Mouse (Mus musculus): ENCODE data around the gene Ldhal6b. TPM values are rescaled to one million over a fixed set of nuclear protein-coding genes. Genes with fewer than 3 reads are reported as not detected.
A peak's percentile ranks its signal among the peaks of the same experiment; 100 is the strongest.
"Not testable (repeated sequence)": the region's sequence is repeated elsewhere in the genome, so short reads cannot be mapped to it uniquely, and the experiment has no call there.

Gene Ldhal6b
- polyA plus RNA-seq (2012; rRNA removed): 0.32 TPM in 1 of 2 replicates, not detected in the other

DNA sequence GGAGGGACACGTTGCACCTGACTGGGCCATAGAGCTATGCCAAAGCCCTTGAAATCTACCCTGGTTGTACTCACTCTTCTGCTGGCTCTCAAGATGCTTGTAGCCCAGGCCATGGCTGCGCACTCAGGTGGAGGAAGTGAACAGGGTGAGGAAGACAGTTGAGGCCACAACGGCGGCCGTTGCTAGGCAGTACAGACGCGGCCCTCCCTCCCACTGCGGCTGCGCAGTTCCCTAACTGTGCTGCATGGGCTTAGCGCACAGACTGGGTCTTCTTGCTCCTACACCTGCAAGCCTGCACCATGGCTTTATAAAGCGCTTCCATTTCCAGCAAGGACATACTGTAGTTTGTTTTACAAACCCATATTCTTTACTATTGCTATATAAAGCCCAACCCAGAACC is at the start of gene Ldhal6b:
TSS of gene Ldhal6b (minus strand) at position 223 of the 400 bp plus-strand sequence.
- DNase-seq (ENCODE audit: low read depth, low spot score): no peak
- 94% methylated on average over 11 of the region's 11 CpGs for WGBS

DNA sequence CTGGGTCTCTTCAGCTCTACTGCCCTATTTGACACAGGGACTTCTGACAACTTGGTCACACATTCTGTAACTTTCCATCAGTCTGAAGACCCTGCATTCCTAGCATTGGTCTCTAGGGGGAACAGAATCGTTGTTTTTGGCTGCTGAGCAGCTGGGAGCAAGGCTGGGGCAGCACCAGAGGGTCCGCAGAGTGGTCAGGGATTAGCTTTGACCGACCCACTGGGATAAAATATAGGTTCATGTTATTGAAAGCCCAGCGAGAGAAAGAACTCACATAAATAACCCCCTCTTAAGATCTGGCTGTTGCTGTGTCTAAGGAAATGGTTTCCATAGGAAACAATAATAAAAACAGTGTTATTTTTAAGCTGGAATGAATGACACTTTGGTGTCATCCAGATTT is 48.6 kb upstream of the Ldhal6b start:
- no peak for DNase-seq (ENCODE audit: low read depth, low spot score)
- 44% methylated on average over 4 of the region's 4 CpGs for WGBS

DNA sequence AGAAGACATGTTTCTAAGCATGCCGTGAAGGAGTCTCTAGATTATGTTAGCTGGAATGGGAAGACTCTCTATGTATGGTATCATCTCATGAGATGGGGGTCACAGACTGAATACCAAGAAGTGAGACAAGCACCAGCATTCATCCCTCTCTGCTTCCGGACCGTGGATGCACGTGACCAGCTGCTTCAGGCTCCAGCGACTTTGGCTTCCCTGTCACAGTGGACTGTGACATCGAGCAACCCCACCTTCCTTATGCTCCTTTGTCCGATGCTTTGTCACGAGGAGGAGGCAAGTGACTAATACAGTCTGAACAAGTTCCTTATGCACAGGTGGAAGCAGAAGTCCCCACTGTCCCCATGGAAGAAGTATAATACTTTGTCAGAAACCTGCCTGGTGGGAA is 48.2 kb upstream of the Ldhal6b start:
- WGBS: 68% methylated on average over 8 of the region's 8 CpGs
- no peak for DNase-seq (ENCODE audit: low read depth, low spot score)

DNA sequence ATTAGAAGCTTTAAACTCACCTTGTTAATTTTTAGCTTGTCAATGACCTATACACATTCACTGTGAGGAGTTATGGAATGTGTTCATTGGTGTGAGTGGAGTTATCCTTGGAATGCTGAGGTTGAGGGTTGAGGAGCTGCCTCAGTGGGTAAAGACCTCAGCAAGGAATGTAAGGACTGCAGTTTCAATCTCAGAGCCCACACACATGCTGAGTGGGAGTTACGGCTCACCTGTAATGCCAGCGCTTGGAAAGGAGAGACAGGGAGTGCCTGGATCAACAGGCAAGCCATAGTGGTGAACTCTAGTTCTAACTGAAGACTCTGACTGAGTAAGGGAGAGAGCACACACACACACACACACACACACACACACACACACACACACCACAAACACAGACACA is 45.3 kb upstream of the Ldhal6b start:
- no peak for DNase-seq (ENCODE audit: low read depth, low spot score)
- 86% methylated on average over 2 of the region's 2 CpGs for WGBS

- no peak for DNase-seq (ENCODE audit: low read depth, low spot score)
- 87% methylated on average over 4 of the region's 4 CpGs for WGBS
Measured at GRCm38 (mm10) chr17:5453657-5454056, 35.1 kb upstream of the Ldhal6b start.

DNA sequence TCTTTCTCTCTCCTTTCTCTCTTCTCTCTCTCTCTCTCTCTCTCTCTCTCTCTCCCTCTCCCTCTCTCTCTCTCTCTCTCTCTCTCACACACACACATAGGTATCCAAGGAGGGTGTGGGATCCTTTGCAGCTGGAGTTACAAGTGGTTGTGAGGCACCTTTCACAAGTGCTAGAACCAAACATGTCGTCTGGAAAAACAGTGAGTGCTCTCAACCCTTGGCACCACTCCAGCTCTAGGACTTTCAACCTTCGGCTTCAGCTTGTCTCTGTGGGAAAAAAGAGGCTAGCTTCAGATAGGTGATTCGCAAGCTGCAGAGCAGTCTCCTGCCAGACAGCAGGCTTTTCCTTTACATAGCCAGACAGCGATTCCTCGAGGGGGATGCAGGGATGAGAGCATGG is 25.2 kb upstream of the Ldhal6b start:
- WGBS: 36% methylated on average over 5 of the region's 5 CpGs
- no peak for DNase-seq (ENCODE audit: low read depth, low spot score)

- DNase-seq (ENCODE audit: low read depth, low spot score): no peak
- WGBS: 47% methylated on average over 3 of the region's 3 CpGs
Measured at GRCm38 (mm10) chr17:5443260-5443659, 24.7 kb upstream of the Ldhal6b start.

DNA sequence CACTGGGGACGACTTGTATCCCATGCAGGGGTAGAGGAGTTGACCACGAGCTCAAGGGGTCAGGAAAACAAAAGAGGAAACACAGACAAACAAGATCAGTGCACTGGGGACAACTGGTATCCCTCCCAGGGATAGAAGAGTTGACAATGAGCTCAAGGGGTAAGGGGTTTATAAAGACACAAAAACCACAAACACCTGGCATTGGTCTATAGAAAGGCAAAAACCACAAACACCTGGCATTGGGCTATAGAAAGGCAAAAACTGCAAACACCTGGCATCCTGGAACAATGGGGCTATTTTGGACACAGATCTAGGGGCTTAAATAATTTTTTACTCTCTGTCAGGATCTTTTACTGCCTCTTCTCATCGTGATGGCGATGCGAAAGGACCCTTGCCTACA is 23.8 kb upstream of the Ldhal6b start:
- 80% methylated on average over 5 of the region's 5 CpGs for WGBS

GRCm38 (mm10) chr17:5440159-5440971 is 21.8 kb upstream of the Ldhal6b start, which contains the start of gene Tmem242:
Gene Tmem242 (minus strand): TSS chr17:5440259.
- WGBS: under 1% methylated on average over 27 of the region's 27 CpGs
- peak; percentile 86 for DNase-seq (ENCODE audit: low read depth, low spot score)

More for the DNA sequence above, 23.8 kb upstream of the Ldhal6b start:
- DNase-seq (ENCODE audit: low read depth, low spot score): not testable (repeated sequence)

GRCm38 (mm10) chr17:5439831-5440158 is 21.2 kb upstream of the Ldhal6b start:
- 0% methylated on average over 8 of the region's 8 CpGs for WGBS
- no peak for DNase-seq (ENCODE audit: low read depth, low spot score)

DNA sequence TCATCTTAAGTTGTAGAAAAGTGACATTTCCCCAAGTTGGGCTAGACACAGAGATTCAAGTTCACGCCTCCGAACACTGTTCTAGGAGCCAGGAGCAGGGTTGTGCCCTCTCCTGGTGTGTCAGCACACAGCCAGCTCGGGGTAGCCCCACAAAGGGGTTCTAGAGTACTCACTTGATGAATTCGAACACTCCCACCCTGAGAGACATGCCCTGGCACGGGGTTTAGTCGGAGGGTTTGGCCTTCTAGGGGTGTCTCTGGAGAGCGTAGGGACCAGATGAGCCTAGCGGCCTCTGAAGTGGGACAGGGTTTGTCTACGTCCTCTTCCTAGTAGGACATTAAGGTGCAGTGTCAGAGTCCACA is 11.2 kb upstream of the Ldhal6b start:
- DNase-seq (ENCODE audit: low read depth, low spot score): no peak
- WGBS: 77% methylated on average over 9 of the region's 9 CpGs

DNA sequence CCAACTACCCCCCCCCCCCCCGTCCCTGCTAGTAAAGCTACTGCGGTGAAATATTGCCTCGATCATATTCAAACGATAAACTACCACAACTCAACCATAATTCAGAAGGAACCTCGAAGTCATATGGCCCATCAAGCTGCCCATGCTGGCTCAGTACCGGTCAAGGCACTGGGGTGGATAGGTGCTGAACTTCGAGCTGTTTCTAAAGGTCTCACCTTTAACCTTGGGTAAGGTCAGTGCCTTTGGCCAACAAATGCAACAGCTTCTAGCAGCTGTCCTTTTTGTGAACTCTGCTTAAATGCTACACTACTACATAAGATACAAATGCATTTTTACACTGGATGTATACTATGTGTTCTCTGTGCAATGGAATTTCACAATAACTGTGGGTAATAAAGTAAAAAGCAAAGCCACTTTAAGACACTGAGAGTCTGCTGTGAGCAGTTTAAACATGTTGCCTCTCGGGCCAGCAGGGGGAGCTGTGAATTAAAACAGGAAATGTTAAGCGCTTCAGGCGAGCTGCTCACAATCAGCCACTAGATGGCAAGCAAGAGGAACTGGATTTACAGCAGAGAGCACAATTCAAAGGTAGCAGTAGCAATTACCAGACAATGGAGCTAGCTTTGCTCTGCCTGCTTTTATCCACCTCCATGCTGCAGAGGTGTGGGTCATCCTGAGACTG is 10.7 kb upstream of the Ldhal6b start:
- 56% methylated on average over 10 of the region's 10 CpGs for WGBS
- DNase-seq (ENCODE audit: low read depth, low spot score): peak; percentile 90

DNA sequence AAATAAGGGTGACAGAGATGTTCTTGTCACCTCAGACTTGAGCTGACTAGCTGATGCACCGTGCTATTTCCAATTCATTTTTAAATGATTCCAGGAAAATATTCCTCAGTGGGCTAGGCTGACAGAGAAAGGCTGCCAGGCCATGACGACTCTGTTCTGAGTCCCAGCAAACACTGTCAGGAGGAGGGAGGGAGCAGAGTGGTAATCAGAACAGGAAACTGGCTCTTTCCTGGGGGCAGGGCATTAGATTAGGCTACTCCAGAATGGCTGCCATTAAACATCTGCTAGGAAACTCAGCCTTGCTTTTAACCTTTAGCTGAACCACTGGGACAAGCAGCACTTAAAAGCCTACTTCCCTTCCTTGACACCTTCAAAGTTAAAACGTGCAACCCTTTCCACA is 6.6 kb upstream of the Ldhal6b start:
- no peak for DNase-seq (ENCODE audit: low read depth, low spot score)
- 50% methylated on average over 3 of the region's 3 CpGs for WGBS

GRCm38 (mm10) chr17:5424156-5424555 is 5.6 kb upstream of the Ldhal6b start:
- DNase-seq (ENCODE audit: low read depth, low spot score): no peak
- 76% methylated on average over 8 of the region's 8 CpGs for WGBS

GRCm38 (mm10) chr17:5421835-5422234 is 3.3 kb upstream of the Ldhal6b start:
- 74% methylated on average over 4 of the region's 4 CpGs for WGBS

GRCm38 (mm10) chr17:5419771-5420518 is 1.4 kb upstream of the Ldhal6b start:
- no peak for DNase-seq (ENCODE audit: low read depth, low spot score)
- 67% methylated on average over 6 of the region's 6 CpGs for WGBS

More at GRCm38 (mm10) chr17:5421835-5422234, 3.3 kb upstream of the Ldhal6b start:
- no peak for DNase-seq (ENCODE audit: low read depth, low spot score)

DNA sequence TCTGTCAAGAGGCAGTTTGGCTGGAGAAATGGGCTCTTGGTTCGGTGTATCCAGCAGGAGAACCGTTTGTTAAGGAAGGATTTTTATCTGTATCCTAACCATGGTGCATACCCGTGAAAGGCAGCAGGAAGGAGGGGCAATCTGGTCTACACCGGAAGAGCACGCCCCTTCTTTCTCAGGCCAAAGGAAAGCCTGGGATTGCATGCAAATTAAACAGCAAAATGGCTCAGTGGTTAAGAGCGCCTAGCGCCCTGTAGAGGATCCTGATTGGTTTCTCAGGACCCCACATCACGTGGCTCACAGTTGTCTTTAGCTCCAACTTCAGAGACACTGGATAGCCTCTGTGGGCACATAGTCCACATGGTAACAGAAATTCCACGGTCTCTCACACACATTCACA is 489 bp upstream of the Ldhal6b start:
- WGBS: 83% methylated on average over 9 of the region's 9 CpGs
- no peak for DNase-seq (ENCODE audit: low read depth, low spot score)

DNA sequence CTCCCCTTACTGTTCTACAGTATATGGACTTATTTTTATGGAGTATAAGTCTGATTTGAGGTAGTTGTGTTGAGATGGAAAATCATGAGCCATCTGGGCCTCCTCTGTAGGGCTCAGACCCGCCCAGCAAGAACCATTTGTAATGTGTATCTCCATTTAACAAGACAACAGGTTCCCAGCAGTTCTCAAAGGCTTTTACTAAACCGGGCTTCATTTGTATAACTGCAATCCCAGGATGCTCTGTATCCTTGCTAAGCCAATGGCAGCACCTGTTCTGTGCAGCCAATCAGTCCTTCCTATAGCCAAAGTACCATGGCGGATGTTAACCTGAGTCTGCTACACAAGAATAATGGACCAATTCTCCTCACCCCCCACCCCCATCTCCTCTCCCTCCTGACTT is 2.0 kb downstream of the Ldhal6b start:
- 96% methylated on average over 3 of the region's 3 CpGs for WGBS
- no peak for DNase-seq (ENCODE audit: low read depth, low spot score)

- WGBS: 90% methylated on average over 3 of the region's 3 CpGs
- no peak for DNase-seq (ENCODE audit: low read depth, low spot score)
Measured at GRCm38 (mm10) chr17:5414041-5414440, 4.5 kb downstream of the Ldhal6b start.

- DNase-seq (ENCODE audit: low read depth, low spot score): no peak
Measured at GRCm38 (mm10) chr17:5413350-5413749, 5.2 kb downstream of the Ldhal6b start.

More at GRCm38 (mm10) chr17:5413350-5413749, 5.2 kb downstream of the Ldhal6b start:
- 89% methylated on average over 13 of the region's 13 CpGs for WGBS
